Mouse (Mus musculus): ENCODE results near the gene Btbd9. TPM values are rescaled to one million over a fixed set of nuclear protein-coding genes. Genes with fewer than 3 reads are reported as not detected.
A peak's percentile ranks its signal among the peaks of the same experiment; 100 is the strongest.

Gene Btbd9
- polyA plus RNA-seq, 1 experiment from 2014 or later = 56.0 TPM

DNA sequence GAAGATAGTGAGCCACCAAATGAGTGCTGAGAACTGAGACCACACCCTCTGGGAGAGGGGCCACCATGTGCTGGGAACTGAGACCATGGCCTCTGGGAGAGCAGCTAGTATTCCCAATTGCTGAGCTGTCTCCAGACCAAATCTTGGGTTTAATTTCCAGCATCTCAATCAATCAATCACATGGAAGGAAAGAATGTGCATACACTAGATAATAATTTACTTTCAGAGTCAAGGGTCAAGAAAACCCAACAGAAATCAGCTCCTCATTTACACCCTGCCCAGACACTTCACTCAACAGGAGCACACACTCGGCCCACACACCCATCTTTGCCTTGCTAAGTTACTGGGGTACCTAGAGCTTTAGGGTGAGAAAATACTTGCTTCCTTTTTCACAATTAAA is 220.9 kb downstream of the Btbd9 start:
- H3K9me3 ChIP-seq = no peaks in the 10 kb centered on the region
- no peak overlapping the region for H3K4me2 ChIP-seq
- no peak overlapping the region for H3K27ac ChIP-seq
- peaks cover 8% of the 10 kb centered on the region; the same call in 1 of the 2 replicates for H3K4me1 ChIP-seq
- no peak for ATAC-seq (ENCODE audit: insufficient read depth, low FRiP score, low read depth)
- WGBS = 73% methylated on average over 1 of the region's 1 CpGs
- H3K36me3 ChIP-seq = no peaks in the 10 kb centered on the region
- H3K27me3 ChIP-seq (replicated peaks) = no peaks in the 10 kb centered on the region
- no peak overlapping the region for H3K9ac ChIP-seq
- no peak overlapping the region for H3K4me3 ChIP-seq (replicated peaks)

DNA sequence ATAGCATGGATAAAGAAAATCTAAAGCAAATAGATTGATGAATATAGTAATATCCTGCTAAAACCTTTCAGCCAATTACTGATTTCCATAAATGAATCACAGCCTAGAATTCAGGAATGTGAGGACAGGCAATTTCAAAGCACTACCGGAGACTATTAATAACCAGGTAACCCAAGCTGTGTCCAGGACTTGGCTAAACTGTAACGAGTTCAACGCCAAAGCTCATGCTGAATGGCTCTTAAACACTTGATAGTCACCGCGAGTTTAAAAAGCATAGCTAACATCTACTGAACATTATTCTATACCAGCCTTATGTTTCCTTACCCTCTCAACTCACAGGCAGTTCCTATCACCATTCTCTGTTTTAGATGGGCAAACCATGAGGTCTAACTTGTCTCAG is 221.9 kb downstream of the Btbd9 start:
- H3K27ac ChIP-seq = no peak overlapping the region
- WGBS = 85% methylated on average over 5 of the region's 5 CpGs

DNA sequence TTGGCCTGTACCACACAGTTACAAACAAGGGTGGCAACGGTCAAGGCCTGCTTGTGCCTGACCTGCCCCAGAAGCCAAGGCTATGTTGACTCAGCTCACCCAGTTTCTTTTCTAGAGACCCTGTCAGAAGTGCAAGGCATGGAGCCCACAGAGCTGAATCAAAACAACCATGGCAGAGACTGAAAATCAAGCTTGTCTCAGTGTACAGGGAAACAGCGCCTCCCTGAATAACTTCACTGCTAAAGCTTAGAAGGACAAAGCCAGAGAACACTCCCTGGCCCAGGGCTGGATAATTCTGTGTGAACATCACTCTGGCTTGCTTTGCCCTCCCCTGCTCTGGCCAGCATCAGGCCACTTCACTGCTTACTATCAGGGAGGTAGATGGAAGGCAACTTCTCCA is 228.3 kb downstream of the Btbd9 start:
- Histone ChIP-seq H3K4me1 (peaks cover 17% of the 10 kb centered on the region), H3K27me3 (replicated peaks) (no peaks in the 10 kb centered on the region), H3K9ac (no peak overlapping the region), H3K9me3 (no peaks in the 10 kb centered on the region), H3K27ac (no peak overlapping the region), H3K36me3 (no peaks in the 10 kb centered on the region), H3K4me2 (no peak overlapping the region), H3K4me3 (replicated peaks) (no peak overlapping the region)
- 64% methylated on average over 2 of the region's 2 CpGs for WGBS
- ATAC-seq (ENCODE audit: insufficient read depth, low FRiP score, low read depth) = no peak

More for the DNA sequence above, 221.9 kb downstream of the Btbd9 start:
- Histone ChIP-seq H3K4me3 (replicated peaks) (no peak overlapping the region), H3K4me1 (0 out of 2 replicates have a peak, but pooled peaks cover 4% of the 10 kb centered on the region), H3K9me3 (no peaks in the 10 kb centered on the region), H3K4me2 (no peak overlapping the region), H3K27me3 (replicated peaks) (no peaks in the 10 kb centered on the region), H3K36me3 (no peaks in the 10 kb centered on the region), H3K9ac (no peak overlapping the region)
- no peak for ATAC-seq (ENCODE audit: insufficient read depth, low FRiP score, low read depth)

DNA sequence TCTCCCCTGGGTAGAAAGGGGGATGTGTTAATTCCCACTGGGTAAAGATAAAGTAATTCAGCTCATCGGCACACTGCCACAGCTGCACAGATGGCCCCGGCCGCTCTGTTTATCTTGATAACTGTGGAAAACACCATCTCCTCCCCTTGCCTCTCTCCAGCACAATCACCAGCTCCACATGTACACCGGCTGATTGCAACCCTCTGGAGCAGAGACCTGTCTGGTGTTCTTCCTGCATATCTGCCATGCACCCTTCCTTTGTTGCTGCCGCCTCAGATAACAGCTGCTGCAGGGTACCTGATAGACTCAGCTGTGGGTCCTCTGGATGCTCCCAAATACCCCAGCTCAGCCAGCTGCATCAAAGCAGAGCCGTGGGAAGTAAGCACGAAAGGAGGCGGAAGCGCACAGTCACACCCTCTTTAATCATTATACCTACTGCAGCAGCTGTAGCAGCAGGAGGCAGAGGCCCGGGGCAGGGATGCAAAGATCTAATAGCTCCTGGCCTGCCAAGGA is 229.1 kb downstream of the Btbd9 start:
- Histone ChIP-seq H3K36me3 (no peaks in the 10 kb centered on the region), H3K4me1 (peaks cover 17% of the 10 kb centered on the region), H3K4me3 (replicated peaks) (no peak overlapping the region), H3K9ac (no peak overlapping the region), H3K27me3 (replicated peaks) (no peaks in the 10 kb centered on the region), H3K27ac (no peak overlapping the region), H3K9me3 (no peaks in the 10 kb centered on the region), H3K4me2 (no peak overlapping the region)
- WGBS = 13% methylated on average over 10 of the region's 10 CpGs
- ATAC-seq (ENCODE audit: insufficient read depth, low FRiP score, low read depth) = peak; percentile 90

DNA sequence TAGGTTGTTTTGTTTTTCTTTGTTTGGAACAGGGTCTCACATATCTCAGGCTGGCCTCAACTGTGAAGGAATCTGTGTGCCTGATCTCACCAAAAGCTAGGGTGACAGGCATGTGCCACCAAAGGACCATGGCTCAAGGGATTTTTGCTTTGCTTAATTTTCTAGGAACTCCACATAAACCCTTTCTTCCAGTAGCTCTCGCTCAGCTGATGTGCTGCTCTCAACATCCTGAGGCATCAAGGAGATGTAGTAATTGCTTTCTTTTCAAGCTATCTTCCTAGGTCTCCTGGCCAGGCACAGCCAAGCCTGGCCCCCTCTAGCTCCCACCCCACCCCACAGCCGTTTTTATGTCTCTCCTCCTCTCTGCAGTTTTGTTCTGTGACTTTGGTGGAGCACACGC is 231.3 kb downstream of the Btbd9 start:
- no peak overlapping the region for H3K9ac ChIP-seq
- 79% methylated on average over 3 of the region's 3 CpGs for WGBS
- peaks cover 17% of the 10 kb centered on the region for H3K4me1 ChIP-seq
- no peaks in the 10 kb centered on the region for H3K27me3 ChIP-seq (replicated peaks)
- no peak overlapping the region for H3K4me2 ChIP-seq
- no peaks in the 10 kb centered on the region for H3K36me3 ChIP-seq
- H3K4me3 ChIP-seq (replicated peaks) = no peak overlapping the region
- H3K27ac ChIP-seq = no peak overlapping the region
- no peaks in the 10 kb centered on the region for H3K9me3 ChIP-seq
- ATAC-seq (ENCODE audit: insufficient read depth, low FRiP score, low read depth) = no peak

DNA sequence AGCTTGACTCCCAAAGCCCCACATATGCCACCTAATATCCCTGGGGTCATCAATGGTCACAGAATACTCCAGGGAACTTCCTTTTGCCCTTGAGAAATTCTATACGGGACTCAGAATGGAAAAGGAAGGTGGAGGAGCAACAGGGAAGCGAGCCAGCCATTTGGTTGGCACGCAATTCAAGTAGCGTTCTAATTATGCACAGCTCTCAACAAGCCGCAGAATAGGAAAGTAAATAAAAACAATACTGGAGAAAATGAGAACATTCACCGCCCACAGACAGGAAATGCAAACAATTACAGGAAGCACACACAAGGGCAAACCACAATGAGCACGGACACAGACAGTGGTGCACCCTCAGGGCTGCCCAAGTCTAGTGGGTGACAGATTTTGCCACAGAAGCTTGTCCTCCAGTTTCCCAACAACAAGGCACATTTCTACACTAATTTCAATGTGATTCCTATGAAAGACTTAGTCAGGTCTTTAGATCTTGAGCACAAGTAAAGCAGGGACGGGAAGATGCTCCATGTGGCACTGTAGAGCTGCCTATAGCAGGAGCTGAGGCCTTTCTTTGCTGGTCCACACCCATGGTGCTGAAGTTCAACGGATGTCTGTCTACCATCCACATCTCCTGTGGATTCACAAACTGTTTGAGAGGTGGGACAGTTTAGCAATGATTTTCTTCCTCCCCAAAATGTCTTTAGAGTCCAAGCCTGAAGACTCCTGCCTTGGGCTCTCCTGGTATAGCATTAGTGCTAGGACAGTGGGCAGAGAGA is 232.4 kb downstream of the Btbd9 start:
- Histone ChIP-seq H3K36me3 (no peaks in the 10 kb centered on the region), H3K9me3 (no peaks in the 10 kb centered on the region), H3K4me2 (no peak overlapping the region), H3K4me3 (replicated peaks) (no peak overlapping the region), H3K27ac (no peak overlapping the region), H3K4me1 (peaks cover 17% of the 10 kb centered on the region), H3K27me3 (replicated peaks) (no peaks in the 10 kb centered on the region), H3K9ac (no peak overlapping the region)
- no peak for ATAC-seq (ENCODE audit: insufficient read depth, low FRiP score, low read depth)
- WGBS = 81% methylated on average over 9 of the region's 9 CpGs

DNA sequence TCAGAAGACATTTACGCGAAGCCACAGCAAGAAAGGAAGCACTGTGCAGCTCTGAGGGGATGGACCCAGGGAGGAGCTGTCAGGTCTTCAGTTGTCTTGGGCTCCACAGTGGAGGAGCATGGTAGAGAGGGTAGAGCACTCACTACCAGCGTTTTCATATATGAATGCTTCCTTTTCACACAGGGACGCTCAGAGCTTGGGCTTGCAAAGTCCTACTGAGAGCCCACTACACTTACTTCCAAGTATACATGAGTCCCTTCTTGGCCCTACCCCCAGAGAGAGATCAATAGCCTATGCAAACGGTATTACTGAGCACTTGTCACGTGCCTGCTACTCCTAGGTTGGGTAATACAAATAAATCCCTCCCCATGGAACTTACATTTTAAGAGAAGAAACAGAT is 234.7 kb downstream of the Btbd9 start:
- H3K4me2 ChIP-seq = no peak overlapping the region
- ATAC-seq (ENCODE audit: insufficient read depth, low FRiP score, low read depth) = no peak
- no peak overlapping the region for H3K4me3 ChIP-seq (replicated peaks)
- no peak overlapping the region for H3K9ac ChIP-seq
- H3K36me3 ChIP-seq = no peaks in the 10 kb centered on the region
- no peaks in the 10 kb centered on the region for H3K9me3 ChIP-seq
- WGBS = 66% methylated on average over 6 of the region's 6 CpGs
- no peak overlapping the region for H3K27ac ChIP-seq
- H3K4me1 ChIP-seq = 0 out of 2 replicates have a peak, but pooled peaks cover 4% of the 10 kb centered on the region
- no peaks in the 10 kb centered on the region for H3K27me3 ChIP-seq (replicated peaks)

DNA sequence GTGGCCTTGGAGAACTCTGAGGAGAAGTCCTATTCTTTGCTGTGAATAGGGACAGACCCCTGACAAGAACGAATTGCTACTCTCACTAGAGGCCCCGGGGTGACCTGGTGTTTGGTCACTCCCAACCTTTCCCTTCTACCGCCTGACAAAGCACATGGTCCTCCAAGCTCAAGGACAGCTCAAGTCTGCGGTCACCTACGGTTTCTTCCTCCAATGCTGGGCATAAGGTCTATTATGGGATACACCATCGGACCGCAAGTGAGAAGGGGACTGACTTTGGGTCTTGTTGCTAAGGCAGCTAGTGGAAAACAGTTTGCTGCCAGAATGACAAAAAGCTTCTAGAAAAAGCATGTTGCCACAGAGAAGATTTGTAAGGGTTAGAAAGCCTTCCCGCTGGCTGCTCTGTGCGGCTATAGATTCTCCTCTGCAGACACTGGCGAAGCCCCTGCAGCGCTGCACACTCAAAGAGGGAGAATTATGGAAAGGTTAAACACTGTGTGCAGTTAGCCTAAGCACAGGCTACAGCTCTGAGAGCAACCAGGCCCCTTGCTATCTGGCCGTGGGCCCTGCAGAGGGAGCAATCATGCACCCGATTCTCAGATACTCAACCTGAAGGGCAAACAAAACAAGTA is 235.7 kb downstream of the Btbd9 start:
- 65% methylated on average over 13 of the region's 13 CpGs for WGBS
- ATAC-seq (ENCODE audit: insufficient read depth, low FRiP score, low read depth) = no peak
- Histone ChIP-seq H3K27ac (no peak overlapping the region), H3K9ac (no peak overlapping the region), H3K9me3 (no peaks in the 10 kb centered on the region), H3K4me3 (replicated peaks) (no peak overlapping the region), H3K4me2 (no peak overlapping the region), H3K4me1 (peaks cover 4% of the 10 kb centered on the region; the same call in 1 of the 2 replicates), H3K36me3 (no peaks in the 10 kb centered on the region), H3K27me3 (replicated peaks) (no peaks in the 10 kb centered on the region)

DNA sequence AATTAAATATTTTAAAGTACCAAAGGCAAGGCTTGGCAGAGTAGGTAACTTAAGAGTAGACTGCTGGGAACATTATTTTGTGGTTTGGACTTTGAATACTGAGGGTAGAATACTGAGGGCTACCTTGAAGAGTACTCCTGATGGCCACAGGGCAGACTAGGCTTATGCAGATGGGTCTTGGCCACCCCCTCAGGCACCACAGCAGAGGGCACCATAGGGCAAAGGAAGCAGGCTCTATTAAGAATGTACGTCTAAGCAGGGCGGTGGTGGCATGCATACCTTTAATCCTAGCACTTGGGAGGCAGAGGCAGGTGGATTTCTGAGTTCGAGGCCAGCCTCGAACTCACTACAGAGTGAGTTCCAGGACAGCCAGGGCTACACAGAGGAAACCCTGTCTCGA is 237.0 kb downstream of the Btbd9 start:
- Histone ChIP-seq H3K4me3 (replicated peaks) (no peak overlapping the region), H3K27me3 (replicated peaks) (no peaks in the 10 kb centered on the region), H3K9ac (no peak overlapping the region), H3K4me1 (no peaks in the 10 kb centered on the region; the same call in 1 of the 2 replicates), H3K36me3 (no peaks in the 10 kb centered on the region), H3K27ac (no peak overlapping the region), H3K4me2 (no peak overlapping the region), H3K9me3 (no peaks in the 10 kb centered on the region)
- 82% methylated on average over 5 of the region's 5 CpGs for WGBS
- ATAC-seq (ENCODE audit: insufficient read depth, low FRiP score, low read depth) = no peak

DNA sequence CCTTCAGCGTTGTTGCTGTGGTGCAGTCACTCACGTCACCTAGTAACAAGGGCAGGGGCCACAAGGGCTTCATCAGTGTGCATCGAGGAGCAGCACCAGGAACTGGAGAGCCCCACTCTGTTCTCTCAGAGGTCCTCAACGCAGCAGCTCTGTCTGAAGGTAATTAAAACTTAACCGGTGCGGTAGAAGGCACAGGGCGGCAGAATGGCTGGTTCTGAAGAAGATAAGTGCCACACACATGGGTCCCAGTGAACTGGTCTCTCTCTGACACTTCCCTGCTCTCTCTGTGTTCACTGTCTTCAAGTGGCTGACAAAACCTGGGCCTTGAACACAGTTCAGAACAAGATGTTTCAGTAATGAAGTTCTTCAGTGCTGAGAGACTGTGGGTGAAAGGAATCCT is 239.5 kb downstream of the Btbd9 start:
- no peak overlapping the region for H3K4me3 ChIP-seq (replicated peaks)
- no peaks in the 10 kb centered on the region; the same call in 1 of the 2 replicates for H3K4me1 ChIP-seq
- no peak overlapping the region for H3K9ac ChIP-seq
- H3K27ac ChIP-seq = no peak overlapping the region
- H3K4me2 ChIP-seq = no peak overlapping the region
- no peaks in the 10 kb centered on the region for H3K27me3 ChIP-seq (replicated peaks)
- no peaks in the 10 kb centered on the region for H3K9me3 ChIP-seq
- ATAC-seq (ENCODE audit: insufficient read depth, low FRiP score, low read depth) = no peak
- no peaks in the 10 kb centered on the region for H3K36me3 ChIP-seq
- WGBS = 61% methylated on average over 7 of the region's 7 CpGs

DNA sequence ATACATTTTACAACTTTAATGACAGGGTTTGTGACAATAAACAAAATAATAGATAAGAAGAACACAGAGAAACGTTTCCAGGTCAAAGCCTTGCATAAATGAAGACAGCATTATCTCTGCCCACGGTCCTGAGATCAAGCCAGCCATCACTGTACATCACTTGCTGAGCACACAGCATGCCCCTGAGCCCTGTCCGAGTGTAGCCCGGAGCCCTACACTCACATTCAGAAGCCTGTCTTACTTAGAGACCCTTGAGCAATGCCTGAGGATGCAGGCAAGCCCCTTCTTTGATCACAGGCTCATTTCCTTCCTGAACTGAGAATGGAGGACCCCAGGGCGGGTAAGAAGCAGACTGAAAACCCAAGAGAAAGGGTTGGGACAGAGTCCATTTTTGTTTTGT is 240.0 kb downstream of the Btbd9 start:
- no peak overlapping the region for H3K9ac ChIP-seq
- H3K9me3 ChIP-seq = no peaks in the 10 kb centered on the region
- H3K27ac ChIP-seq = no peak overlapping the region
- H3K4me3 ChIP-seq (replicated peaks) = no peak overlapping the region
- H3K27me3 ChIP-seq (replicated peaks) = no peaks in the 10 kb centered on the region
- no peak for ATAC-seq (ENCODE audit: insufficient read depth, low FRiP score, low read depth)
- no peaks in the 10 kb centered on the region for H3K36me3 ChIP-seq
- no peak overlapping the region for H3K4me2 ChIP-seq
- H3K4me1 ChIP-seq = no peaks in the 10 kb centered on the region; the same call in 1 of the 2 replicates
- 47% methylated on average over 5 of the region's 5 CpGs for WGBS

DNA sequence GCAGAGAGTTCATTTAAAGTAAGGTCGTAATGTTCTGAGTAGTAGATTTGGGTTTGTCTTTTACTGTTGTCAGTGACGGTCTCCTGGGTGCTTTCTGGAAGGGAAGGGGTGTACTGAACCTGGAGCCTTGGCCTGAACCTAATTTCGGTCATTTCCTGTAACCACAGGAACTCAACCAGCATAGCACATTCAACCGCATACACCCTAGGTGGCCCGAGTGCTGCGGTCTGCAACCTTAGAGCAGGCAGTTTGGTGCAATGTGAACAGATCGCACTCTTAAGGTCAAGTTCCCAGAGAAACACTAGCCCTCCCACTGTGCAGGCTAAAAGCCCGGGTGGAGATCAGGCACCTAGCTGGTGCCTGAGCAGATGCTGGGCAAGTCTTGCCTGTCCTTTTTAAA is 240.5 kb downstream of the Btbd9 start:
- H3K36me3 ChIP-seq = no peaks in the 10 kb centered on the region
- H3K27me3 ChIP-seq (replicated peaks) = no peaks in the 10 kb centered on the region
- H3K9me3 ChIP-seq = no peaks in the 10 kb centered on the region
- no peak overlapping the region for H3K4me3 ChIP-seq (replicated peaks)
- H3K27ac ChIP-seq = no peak overlapping the region
- H3K4me1 ChIP-seq = no peaks in the 10 kb centered on the region; the same call in 1 of the 2 replicates
- WGBS = 59% methylated on average over 8 of the region's 8 CpGs
- H3K9ac ChIP-seq = no peak overlapping the region
- H3K4me2 ChIP-seq = no peak overlapping the region
- no peak for ATAC-seq (ENCODE audit: insufficient read depth, low FRiP score, low read depth)
